Mouse (Mus musculus) right cerebral cortex, postnatal 14 days (tissue): ENCODE results near the gene Cebpe.

Source experiments
- DNase-seq: peaks from one replicate; pipeline ENCODE4 v3.0.0; 2022

Cebpe gene

DNA sequence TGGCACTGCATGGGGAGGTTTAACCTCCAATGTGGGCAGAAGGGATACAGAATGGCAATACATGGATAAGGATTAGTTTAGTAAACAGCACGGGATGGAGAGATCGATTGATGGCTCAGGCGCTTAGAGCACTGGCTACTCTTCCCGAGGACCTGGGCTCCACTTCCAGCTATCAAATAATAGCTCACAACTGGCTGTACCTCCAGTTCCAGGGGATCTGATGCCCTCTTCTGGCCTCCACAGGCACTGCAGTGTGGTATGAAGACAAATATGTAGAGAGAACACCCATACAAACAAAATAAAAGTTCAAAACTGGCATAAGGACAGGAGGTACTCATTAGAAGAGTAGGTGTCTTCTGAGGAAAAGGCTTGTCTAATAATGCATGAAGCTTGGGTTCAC lies 42.6 kb downstream of the Cebpe start:
- DNase-seq: no peak

DNA sequence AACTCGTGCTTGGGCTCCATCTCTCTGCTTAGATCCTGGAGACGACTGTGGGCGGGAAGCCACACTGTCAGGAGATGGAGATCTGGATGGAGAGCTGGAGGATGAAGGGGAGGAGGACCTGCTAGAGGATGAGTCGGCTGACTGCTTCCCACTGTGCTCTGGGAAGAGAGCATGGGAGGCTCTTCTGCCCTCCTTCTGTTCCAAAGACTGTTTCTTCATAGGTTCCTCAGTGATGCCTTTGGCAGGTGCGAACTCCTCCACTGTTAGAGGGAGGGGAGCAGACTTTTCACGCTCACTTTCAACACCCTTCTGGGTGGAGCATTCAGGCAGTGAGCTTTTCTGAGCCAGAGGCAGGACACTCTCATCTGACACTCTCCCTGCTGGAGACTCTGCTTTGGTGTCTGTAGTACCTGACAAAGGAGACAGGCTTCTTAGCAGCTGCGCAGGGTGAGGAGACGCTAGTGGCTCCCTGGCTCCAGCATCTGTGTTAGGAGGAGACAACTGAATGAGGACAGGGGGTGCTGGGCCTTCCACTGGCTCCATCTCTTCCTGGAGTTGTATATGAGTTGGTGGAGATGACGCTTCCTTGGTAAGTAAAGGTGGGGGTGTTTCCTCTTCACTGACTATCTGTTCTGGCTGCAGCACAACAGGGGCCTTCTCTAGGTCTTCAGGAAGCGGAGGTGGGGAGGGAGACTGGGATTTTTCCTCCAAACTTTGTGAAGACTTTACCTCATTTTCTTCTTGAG lies 47.3 kb downstream of the Cebpe start:
- DNase-seq: no peak
